Mouse (Mus musculus) myocyte (in vitro differentiated cells): ENCODE measurements around the gene Fbxo41.

Source experiments
- CEBPB ChIP-seq: IDR thresholded peaks from 2 replicates; pipeline ENCODE4 v1.6.1; 2011; ENCODE audit warnings: mild to moderate bottlenecking, moderate library complexity; ENCODE audit not compliant: poor library complexity, insufficient read depth, severe bottlenecking
- E2F4 ChIP-seq: IDR thresholded peaks from one replicate; pipeline ENCODE4 v1.6.1; 2011; ENCODE audit warnings: mild to moderate bottlenecking, control low read depth, moderate library complexity; ENCODE audit not compliant: insufficient read depth
- MAX ChIP-seq: IDR thresholded peaks from one replicate; pipeline ENCODE4 v1.6.1; 2011; ENCODE audit warnings: low read depth, mild to moderate bottlenecking, control low read depth
- MYOD1 ChIP-seq, 3 experiments: IDR thresholded peaks; one replicate each; pipeline ENCODE4 v1.6.1; 2011; ENCODE audit warnings: control low read depth in 2 of 3, low read depth in 2 of 3, mild to moderate bottlenecking in 2 of 3, moderate library complexity in 1 of 3; ENCODE audit not compliant: insufficient read length in 2 of 3, control insufficient read depth in 1 of 3
- MYOG ChIP-seq, 3 experiments: IDR thresholded peaks; one replicate each; pipeline ENCODE4 v1.6.1; 2011; ENCODE audit warnings: control low read depth in 2 of 3, low read depth in 2 of 3, mild to moderate bottlenecking in 2 of 3; ENCODE audit not compliant: insufficient read length in 2 of 3, control insufficient read depth in 1 of 3, insufficient read depth in 1 of 3
- POLR2A ChIP-seq: IDR thresholded peaks from one replicate; pipeline ENCODE4 v1.6.1; 2011; ENCODE audit warnings: low read depth, mild to moderate bottlenecking, control low read depth, moderate library complexity; ENCODE audit not compliant: insufficient read length
- POLR2AphosphoS2 ChIP-seq: IDR thresholded peaks from one replicate; pipeline ENCODE4 v1.6.1; 2011; ENCODE audit warnings: low read depth, control low read depth; ENCODE audit not compliant: insufficient read length
- REST ChIP-seq: IDR thresholded peaks from one replicate; pipeline ENCODE4 v1.6.1; 2011; ENCODE audit warnings: mild to moderate bottlenecking, control low read depth, moderate library complexity; ENCODE audit not compliant: insufficient read depth, insufficient read length
- SRF ChIP-seq: IDR thresholded peaks from one replicate; pipeline ENCODE4 v1.6.1; 2011; ENCODE audit warnings: low read depth; ENCODE audit not compliant: control insufficient read depth, insufficient read length
- TCF12 ChIP-seq: IDR thresholded peaks from one replicate; pipeline ENCODE4 v1.6.1; 2011; ENCODE audit warnings: mild to moderate bottlenecking, control low read depth; ENCODE audit not compliant: poor library complexity, insufficient read depth, severe bottlenecking
- USF1 ChIP-seq: IDR thresholded peaks from one replicate; pipeline ENCODE4 v1.6.1; 2011; ENCODE audit warnings: low read depth, mild to moderate bottlenecking, control low read depth, moderate library complexity

DNA sequence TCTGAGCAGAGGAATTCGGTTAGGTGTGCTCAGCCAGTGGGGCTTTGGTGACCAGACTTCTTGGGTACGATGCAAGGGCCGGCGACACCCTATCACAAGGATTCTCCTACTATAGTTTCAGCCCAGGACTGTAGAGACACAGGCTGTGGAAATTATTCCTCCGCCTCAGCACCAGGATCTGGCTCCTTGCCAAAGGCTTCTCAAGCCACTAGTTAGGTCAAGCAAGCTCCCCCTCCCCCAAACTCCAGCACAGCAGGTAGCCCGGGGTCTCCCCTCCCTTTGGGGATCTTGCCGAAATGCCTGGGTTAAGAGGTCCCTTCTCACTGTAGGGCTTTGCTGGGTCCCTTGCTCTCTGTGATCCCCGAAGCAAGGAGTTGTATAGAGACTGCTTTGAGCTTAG, 30.8 kb downstream of the Fbxo41 start:
- TF ChIP-seq CEBPB (no peak), MYOG (IDR thresholded peaks at IDR 0.05; ENCODE audit: control insufficient read depth in 1 of 3, insufficient read depth in 1 of 3, insufficient read length in 2 of 3, low read depth in 2 of 3) (no peak), USF1 (no peak), MAX (no peak), POLR2A (no peak), E2F4 (no peak), POLR2AphosphoS2 (no peak), MYOD1 (IDR thresholded peaks at IDR 0.05; ENCODE audit: control insufficient read depth in 1 of 3, insufficient read length in 2 of 3, low read depth in 2 of 3) (no peak), REST (no peak), TCF12 (no peak), SRF (no peak)
